Mouse (Mus musculus) midbrain, postnatal 0 days (tissue): ENCODE data around the gene Fam49a. TPM values are rescaled to one million over a fixed set of nuclear protein-coding genes. Genes with fewer than 3 reads are reported as not detected.

Source experiments
- ATAC-seq: fragments of 200-750 bp; cut with Nextera tagmentation; 2 replicates; pipeline ENCODE4 v1.8.0; 2017; ENCODE audit warnings: moderate number of reproducible peaks, mild to moderate bottlenecking, moderate TSS enrichment, moderate library complexity; ENCODE audit not compliant: low FRiP score
- DNase-seq: peaks from one replicate; pipeline ENCODE4 v3.0.0-alpha.2; 2015; ENCODE audit warnings: low spot score
- H3K27ac ChIP-seq: fragments of 300-500 bp; sonication (generic); 2 replicates; pipeline ENCODE4 v1.5.1; 2014; ENCODE audit warnings: low read depth, mild to moderate bottlenecking, low read length, mixed read lengths
- H3K27me3 ChIP-seq: fragments of 300-500 bp; sonication (generic); 2 replicates; pipeline ENCODE4 v1.6.1; 2014; ENCODE audit warnings: low read length, control low read depth, mixed read lengths; ENCODE audit not compliant: insufficient read depth
- H3K36me3 ChIP-seq: fragments of 300-500 bp; sonication (generic); 2 replicates; pipeline ENCODE4 v1.6.1; 2014; ENCODE audit warnings: low read length, control low read depth, mixed read lengths; ENCODE audit not compliant: insufficient read depth
- H3K4me1 ChIP-seq: fragments of 300-500 bp; sonication (generic); 2 replicates; pipeline ENCODE4 v1.6.1; 2014; ENCODE audit warnings: mild to moderate bottlenecking, control low read depth, antibody characterized with exemption, low read length, mixed read lengths; ENCODE audit not compliant: insufficient read depth
- H3K4me2 ChIP-seq: fragments of 300-500 bp; sonication (generic); 2 replicates; pipeline ENCODE4 v1.6.1; 2014; ENCODE audit warnings: low read depth, mild to moderate bottlenecking, low read length, mixed read lengths; ENCODE audit not compliant: poor library complexity, severe bottlenecking
- H3K4me3 ChIP-seq: fragments of 300-500 bp; sonication (generic); 2 replicates; pipeline ENCODE4 v1.5.1; 2014; ENCODE audit warnings: low read depth, mild to moderate bottlenecking, low read length, moderate library complexity
- H3K9ac ChIP-seq: fragments of 300-500 bp; sonication (generic); replicated peaks from 2 replicates; pipeline ENCODE4 v1.6.1; 2014; ENCODE audit warnings: mild to moderate bottlenecking, low read length, moderate library complexity, mixed read lengths; ENCODE audit not compliant: poor library complexity, severe bottlenecking
- H3K9me3 ChIP-seq: fragments of 300-500 bp; sonication (generic); 2 replicates; pipeline ENCODE4 v1.6.1; 2016; ENCODE audit warnings: low read length, control low read depth
- CTCF ChIP-seq: IDR thresholded peaks from 2 replicates; pipeline ENCODE4 v1.5.1; 2016; ENCODE audit warnings: antibody characterized with exemption, mild to moderate bottlenecking
- WGBS: fragments of 180-500 bp; shearing (Covaris S2); extraction: QIAGEN DNeasy Blood & Tissue Kit; methylation state at CpG from one replicate; pipeline ENCODE4 v1.1.7; 2014; 5-methylcytosine and 5-hydroxymethylcytosine counted together
- polyA plus RNA-seq: library from polyadenylated mRNA; unstranded; fragments of >200 nt; fragmentation: Nextera tagmentation; extraction: Ambion mirVana; gene quantifications from 2 replicates; pipeline ENCODE4 v1.2.1, GENCODE M21; 2015
- total RNA-seq: library from RNA; depleted of rRNA; stranded (reverse); fragments of >200 nt; gene quantifications from 2 replicates; pipeline ENCODE4 v1.2.3, GENCODE M21; 2014

The Fam49a gene
- total and polyA plus RNA-seq, 2 experiments from 2014 or later: 58.3 to 88.2 TPM

DNA sequence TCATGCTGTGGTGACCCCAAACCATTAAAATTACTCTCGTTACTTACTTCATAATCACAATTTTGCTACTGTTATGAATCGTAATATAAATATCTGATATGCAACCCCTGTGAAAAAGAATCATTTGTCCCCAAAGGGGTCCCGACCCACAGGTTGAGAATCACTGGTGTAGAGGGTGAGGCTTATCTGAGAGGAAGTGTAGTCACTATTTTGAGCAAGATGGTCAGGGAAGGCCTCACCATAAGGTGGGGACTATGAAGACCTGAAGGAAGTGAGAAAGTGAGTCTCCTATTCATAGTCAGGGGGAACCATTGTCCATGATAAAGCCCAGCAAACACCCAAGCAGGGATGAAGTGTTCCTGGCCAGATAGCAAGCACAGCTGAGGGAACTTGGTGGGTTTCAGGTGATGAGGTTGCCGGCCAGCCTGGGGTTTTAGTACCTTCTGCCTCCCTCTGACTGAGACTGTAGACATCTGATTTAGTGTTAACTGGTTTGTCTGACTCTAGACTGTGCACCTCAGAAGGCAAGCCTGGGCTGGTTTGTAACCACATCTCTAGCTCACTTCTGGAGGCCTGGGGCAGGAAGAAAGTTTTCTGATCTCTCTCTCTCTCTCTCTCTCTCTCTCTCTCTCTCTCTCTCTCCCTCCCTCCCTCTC, 13.3 kb downstream of the Fam49a start:
- DNase-seq (no peak), ATAC-seq (no peak)
- no peaks in the 10 kb centered on the region for H3K4me1 ChIP-seq
- no peaks in the 10 kb centered on the region for H3K36me3 ChIP-seq
- H3K27me3 ChIP-seq: no peaks in the 10 kb centered on the region
- TF ChIP-seq CTCF: no peak
- WGBS: 93% methylated on average over 4 of the region's 4 CpGs
- H3K4me2 ChIP-seq: no peak overlapping the region
- H3K27ac ChIP-seq: no peak overlapping the region
- no peak overlapping the region for H3K4me3 ChIP-seq
- no peak overlapping the region for H3K9ac ChIP-seq
- H3K9me3 ChIP-seq: no peaks in the 10 kb centered on the region

DNA sequence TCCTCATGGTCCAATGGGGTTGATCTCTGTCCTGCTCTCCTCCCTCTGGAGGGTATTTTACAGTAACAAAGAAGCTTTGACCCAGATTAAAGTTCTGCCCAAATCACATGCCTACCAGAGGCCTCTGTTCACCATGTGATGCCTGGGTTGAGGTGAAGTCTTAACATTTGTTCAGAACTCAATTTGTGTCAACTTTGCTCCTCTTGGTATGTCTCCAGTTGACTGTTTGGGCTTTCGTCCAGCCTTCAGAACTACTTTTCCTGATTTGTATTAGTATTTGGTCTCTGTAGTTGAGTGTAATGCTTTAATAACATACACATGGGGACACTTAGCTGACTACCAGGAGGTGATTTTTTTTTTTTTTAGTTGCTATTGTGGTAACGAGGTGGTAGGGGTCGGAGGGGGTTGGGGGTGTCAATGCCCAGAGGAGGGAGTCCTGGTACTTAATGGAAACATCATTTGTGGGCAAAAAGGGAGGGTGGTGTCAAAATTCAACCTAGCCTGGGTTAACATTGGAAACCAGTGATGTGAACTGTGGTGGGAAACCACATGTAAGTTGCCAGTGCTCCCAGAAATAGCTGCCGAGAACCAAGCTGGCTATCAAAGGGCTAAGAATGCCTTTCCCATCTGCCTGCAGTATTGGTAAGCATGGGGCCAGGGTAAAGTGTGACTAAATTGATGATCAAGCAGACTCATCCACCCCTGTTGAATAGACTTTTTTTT, 16.0 kb downstream of the Fam49a start:
- H3K27ac ChIP-seq: no peak overlapping the region
- no peak for TF ChIP-seq CTCF
- no peaks in the 10 kb centered on the region for H3K27me3 ChIP-seq
- H3K9ac ChIP-seq: no peak overlapping the region
- no peaks in the 10 kb centered on the region for H3K9me3 ChIP-seq
- no peaks in the 10 kb centered on the region for H3K36me3 ChIP-seq
- H3K4me2 ChIP-seq: no peak overlapping the region
- ATAC-seq: no peak
- no peak for DNase-seq
- H3K4me3 ChIP-seq: no peak overlapping the region
- WGBS: 80% methylated on average over 4 of the region's 4 CpGs
- H3K4me1 ChIP-seq: no peaks in the 10 kb centered on the region

DNA sequence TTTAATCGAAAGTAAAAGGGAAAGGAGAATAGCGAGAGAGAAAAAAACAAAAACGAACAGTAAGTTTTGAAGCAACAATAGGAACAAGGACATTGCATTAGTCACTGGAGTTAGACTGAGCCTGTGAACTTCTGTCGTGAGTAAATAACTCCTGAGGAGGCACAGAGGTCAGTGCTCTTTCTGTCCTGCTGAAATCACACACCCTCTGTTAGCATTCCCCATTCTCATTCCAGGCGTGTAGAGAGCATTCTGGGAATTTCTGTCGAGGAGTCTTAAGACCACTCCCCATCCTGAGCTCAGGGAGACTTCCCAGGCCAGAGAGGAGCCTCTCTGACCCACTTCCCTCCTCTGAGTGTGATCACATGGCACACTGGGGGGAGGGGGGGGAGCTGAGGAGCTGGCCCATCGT, 16.5 kb downstream of the Fam49a start:
- Histone ChIP-seq H3K9me3 (no peaks in the 10 kb centered on the region), H3K36me3 (no peaks in the 10 kb centered on the region), H3K9ac (no peak overlapping the region), H3K4me1 (no peaks in the 10 kb centered on the region), H3K4me3 (no peak overlapping the region), H3K27me3 (no peaks in the 10 kb centered on the region), H3K27ac (no peak overlapping the region), H3K4me2 (no peak overlapping the region)
- ATAC-seq (no peak), DNase-seq (no peak)
- 74% methylated on average over 7 of the region's 7 CpGs for WGBS
- TF ChIP-seq CTCF: no peak

DNA sequence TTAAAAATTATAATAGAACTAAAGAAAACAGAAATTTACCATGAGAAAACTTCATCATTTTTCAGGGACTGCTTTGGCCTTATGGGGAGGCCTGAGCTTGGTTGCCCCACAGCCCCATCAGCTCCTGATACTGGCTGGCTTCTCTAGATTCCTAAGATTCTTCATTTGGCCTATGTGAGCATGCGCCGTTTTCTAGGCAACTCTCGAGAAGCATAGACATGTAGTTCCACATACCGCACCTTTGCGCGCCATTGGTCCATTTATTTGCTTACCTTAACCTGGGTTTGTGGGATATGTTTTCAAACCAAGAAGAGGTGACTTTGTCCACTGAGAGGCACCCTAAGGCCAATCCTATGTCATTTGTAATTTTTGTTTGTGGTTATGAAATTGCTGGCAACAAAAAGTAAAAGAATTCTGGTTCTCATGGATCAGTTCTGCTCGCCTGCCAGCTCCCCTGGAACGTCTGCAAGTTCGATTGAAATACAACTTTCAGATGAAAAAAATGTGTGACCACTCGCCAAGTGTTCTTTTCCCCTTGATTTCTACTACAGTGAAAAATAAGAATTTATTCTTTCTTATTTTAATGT, 21.9 kb downstream of the Fam49a start:
- H3K36me3 ChIP-seq: no peaks in the 10 kb centered on the region
- no peak for DNase-seq
- H3K4me3 ChIP-seq: no peak overlapping the region
- H3K27ac ChIP-seq: no peak overlapping the region
- H3K27me3 ChIP-seq: no peaks in the 10 kb centered on the region
- TF ChIP-seq CTCF: no peak
- ATAC-seq: no peak
- no peak overlapping the region for H3K4me2 ChIP-seq
- H3K9me3 ChIP-seq: no peaks in the 10 kb centered on the region
- peaks cover 15% of the 10 kb centered on the region for H3K4me1 ChIP-seq
- no peak overlapping the region for H3K9ac ChIP-seq
- WGBS: 91% methylated on average over 10 of the region's 10 CpGs

DNA sequence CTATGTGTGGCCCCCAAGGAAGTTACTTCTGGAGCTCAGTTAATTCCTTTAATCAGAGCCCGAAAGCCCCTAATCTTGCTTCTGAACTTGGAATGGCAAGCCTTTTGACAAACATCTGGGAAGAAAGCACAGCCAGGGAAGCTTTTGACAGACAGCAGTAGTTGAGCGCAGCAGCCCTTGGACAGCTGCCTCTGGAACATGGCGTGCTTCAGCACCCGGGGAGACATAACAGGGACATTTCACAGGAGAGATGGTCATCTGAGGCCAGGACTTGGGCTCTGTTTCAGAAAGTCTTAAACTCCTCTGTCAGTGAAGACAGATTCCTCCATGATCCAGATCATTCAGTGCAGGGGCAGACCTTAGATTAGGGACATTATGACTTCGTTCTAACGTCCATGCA, 22.6 kb downstream of the Fam49a start:
- H3K9me3 ChIP-seq: no peaks in the 10 kb centered on the region
- no peak overlapping the region for H3K4me3 ChIP-seq
- ATAC-seq: no peak
- no peaks in the 10 kb centered on the region for H3K27me3 ChIP-seq
- H3K9ac ChIP-seq: no peak overlapping the region
- H3K4me2 ChIP-seq: no peak overlapping the region
- TF ChIP-seq CTCF: no peak
- peaks cover 15% of the 10 kb centered on the region for H3K4me1 ChIP-seq
- DNase-seq: no peak
- 77% methylated on average over 6 of the region's 6 CpGs for WGBS
- H3K27ac ChIP-seq: no peak overlapping the region
- no peaks in the 10 kb centered on the region for H3K36me3 ChIP-seq
